Mouse (Mus musculus): ENCODE measurements around the gene Suox.
"Not testable (repeated sequence)": the region's sequence is repeated elsewhere in the genome, so short reads cannot be mapped to it uniquely, and the experiment has no call there.

Gene Suox

DNA sequence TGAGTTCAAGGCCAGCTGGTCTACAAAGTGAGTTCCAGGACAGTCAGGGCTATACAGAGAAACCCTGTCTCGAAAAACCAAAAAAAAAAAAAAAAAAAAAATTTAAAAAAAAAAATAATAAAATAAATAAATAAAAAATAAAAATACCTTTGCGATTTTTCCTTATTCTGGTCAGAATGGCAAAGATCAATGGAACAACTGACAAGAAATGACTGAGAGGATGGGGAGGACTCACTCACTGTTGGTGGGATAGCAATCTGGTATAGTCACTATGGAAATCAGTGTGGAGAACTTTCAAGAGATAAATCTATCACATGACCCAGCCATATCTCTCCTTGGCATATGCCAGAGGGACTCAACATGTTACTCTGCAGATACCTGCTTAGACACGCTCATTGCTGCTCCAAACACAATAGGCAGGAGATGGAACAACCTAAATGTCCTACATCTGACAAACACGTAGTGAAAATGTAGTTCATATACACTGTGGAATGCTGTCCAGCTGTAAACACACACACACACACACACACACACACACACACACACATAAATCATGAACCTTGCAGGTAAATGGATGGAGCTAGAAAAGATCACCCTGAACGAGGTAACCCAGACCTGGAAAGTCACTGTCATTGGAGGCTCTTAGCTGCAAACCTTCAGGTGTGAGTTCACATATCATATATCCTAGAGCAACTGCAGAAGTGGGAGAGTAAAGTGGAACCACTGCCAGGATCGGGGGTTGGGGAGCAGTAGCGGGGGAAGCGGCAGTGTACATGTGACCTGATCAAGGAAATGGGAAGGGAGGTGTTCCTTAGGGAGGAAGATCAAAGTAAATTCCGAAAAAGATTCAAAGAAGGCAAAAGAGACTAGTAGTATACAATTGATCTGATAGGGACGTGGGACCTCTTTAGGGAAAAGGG, 46.2 kb downstream of the Suox start:
- no peak for DNase-seq (ENCODE audit: low read depth, low spot score)

DNA sequence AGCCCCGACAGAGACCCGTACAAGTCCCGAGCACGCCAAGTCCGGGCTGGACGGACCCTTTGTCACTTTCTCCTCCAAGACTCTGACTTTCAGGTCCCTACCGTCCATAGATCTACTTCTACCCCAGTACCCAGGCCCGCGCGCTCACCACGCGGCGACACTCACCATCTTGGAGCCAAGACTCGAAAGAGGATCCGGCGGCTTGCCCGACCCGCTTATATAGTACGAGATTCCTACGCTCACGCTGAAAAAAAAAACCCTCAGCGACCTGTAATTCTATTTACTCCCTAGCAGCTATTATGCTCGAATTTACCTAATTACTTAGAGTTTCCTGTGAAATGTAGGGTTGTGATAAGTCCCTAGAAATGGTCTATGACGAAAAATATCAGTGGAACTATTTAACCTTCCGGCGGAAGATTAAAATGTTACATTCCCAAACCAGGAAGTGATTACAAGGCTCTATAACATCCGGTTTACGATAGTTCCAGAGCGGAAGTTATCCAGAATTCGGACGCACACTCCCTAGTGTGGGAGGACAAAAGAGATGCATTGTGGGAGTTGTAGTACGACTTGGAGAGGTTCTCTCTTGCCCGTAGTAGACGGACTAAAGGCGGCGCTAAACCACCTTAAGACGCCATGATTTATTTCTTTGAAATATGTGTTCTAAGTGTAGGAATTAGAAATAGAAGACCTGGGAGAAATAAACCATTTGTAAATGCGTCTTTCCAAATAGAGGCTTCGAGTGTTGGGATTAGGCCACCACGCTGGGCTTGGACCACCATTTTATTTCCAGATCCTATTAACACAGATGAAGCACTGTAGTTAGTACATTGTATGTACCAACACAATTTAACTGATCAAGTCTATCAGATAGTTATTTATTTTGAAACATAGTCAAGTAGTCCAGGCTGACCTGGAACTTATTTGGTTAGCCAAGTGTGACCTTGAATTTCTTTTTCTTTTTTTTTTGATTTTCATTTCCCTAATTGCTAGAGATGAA, 47.3 kb downstream of the Suox start, which contains the start of gene Rps26:
Rps26 (minus strand) TSS at position 437 of the 1,000 bp plus-strand sequence.
- DNase-seq (ENCODE audit: low read depth, low spot score) = peak; percentile 98

- DNase-seq (ENCODE audit: low read depth, low spot score) = no peak
These were observed 48.5 kb downstream of the Suox start for GRCm38 (mm10) chr10:128625287-128625894.

DNA sequence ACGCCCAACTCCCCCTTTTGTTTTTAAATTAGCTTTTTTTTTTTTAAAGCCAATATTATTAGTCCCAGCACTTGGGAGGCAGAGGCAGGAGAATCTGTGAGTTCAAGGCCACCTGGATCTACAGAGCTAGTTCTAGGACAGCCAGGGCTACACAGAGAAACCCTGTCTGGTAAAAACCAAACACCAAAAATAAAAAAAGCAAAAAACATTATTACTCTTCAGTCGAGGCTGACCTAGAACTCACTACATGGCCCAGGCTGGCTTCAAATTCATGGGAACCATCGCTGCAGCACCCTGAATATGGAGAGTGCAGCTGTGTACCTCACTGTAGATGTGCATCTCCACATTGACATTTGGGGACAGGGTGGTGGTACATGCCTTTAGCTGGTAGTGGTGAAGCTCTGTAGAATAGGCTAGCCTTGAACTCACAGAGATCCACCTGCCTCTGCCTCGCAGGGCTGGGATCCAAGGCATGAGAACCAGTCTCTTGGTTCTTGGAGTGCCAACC, 50.7 kb downstream of the Suox start:
- DNase-seq (ENCODE audit: low read depth, low spot score) = not testable (repeated sequence)

DNA sequence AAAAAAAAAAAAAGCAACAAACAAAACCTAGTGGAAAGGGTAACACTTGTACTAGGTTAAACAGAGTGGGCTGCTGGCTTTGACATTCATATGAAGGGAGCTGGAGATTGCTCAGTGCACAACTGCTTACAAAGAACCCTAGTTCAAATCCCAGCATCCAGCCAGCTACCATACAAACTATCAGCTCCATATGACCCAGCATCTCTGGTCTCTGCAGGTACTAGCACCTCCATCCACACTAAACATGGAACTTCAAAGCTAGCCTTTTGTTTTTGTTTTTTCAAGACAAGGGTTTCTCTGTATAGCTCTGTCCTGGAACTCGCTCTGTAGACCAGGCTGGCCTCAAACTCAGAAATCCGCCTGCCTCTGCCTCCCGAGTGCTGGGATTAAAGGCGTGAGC, 51.2 kb downstream of the Suox start:
- no peak for DNase-seq (ENCODE audit: low read depth, low spot score)

GRCm38 (mm10) chr10:128621986-128622520, 51.8 kb downstream of the Suox start:
- DNase-seq (ENCODE audit: low read depth, low spot score) = no peak

GRCm38 (mm10) chr10:128620241-128620640, 53.6 kb downstream of the Suox start:
- DNase-seq (ENCODE audit: low read depth, low spot score) = no peak

Data from forelimb bud, embryonic 11.5 days (tissue).